Mouse (Mus musculus) gastrocnemius, adult 8-10 months (tissue): ENCODE measurements around the gene Cand1. TPM values are rescaled to one million over a fixed set of nuclear protein-coding genes. Genes with fewer than 3 reads are reported as not detected.

Experiments used
- DNase-seq, 2 experiments: peaks; one replicate each; pipeline ENCODE4 v3.0.0; 2022; ENCODE audit warnings: low spot score in 2 of 2
- total RNA-seq, 4 experiments: library from RNA; stranded (reverse); gene quantifications; 2 replicates each; pipeline ENCODE4 v1.2.4; 2022

The Cand1 gene
- total RNA-seq, 4 experiments from 2014 or later, result 12.9 to 18.1 (median 14.4) TPM

DNA sequence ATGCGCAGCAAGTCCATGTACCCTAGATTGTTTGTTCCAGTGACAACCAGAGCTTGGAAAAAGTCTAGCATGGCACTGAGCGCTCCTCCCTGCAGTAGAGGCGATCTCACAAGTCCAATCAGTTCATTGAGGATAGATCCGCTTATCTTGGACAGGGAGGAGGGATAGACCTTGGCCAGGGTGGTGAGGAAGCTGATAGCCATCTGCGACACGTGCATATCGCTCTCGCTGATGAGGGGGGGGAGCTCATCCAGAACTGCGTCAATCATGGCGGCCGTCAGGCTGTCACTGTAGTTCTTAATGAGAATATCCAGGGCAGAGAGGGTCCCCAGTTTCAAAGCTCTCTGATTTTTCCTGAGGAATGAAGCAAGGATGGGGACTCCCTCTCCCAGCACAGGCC, 28.6 kb downstream of the Cand1 start:
- DNase-seq, result no peak

DNA sequence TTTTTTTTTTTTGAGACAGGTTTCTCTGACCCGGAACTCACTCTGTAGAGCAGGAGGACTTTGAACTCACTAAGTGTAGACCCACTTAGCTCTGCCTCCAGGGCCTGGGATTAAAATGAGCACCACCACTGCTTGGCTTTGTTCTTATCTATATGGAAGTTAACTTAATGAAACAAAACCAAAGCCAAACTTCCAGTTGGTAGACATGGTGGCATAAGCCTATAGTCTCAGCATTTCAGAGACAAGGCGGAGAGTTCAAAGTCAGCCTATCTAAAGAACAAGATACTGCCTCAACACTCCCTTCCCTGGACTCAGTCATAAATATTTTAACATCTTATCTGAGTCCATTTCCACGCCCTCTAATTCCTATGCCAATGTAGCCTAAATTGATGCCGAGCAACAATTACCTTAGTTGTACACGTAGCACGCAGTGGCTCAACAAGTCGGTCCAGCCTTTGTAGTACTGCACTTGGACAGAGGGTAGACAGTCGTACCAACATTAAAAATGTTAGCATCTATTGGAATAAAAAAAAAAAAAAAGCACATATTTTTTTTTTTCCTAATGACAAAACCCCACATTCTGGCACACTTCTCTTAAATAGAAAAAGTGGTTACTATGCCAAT, 33.4 kb downstream of the Cand1 start:
- no peak for DNase-seq

DNA sequence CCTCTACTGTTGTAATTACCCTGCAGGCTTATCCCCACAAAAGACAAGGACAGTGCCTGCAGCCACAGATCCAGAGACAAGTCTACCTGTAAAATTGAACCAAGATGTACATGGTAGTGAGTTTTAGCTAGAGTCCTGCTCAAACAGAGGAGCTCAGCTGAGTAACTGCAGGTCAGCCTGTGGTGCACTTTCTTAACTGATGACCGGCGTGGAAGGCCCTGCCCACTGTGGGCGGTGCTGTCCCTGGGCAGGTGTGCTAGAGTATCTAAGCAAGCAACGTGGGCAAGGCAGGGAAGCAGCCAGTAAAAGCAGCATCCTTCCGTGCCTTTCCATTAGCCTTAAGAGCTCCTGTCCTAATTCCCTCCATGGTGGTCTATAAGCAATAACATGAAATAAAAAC, 34.6 kb downstream of the Cand1 start:
- DNase-seq, result no peak

DNA sequence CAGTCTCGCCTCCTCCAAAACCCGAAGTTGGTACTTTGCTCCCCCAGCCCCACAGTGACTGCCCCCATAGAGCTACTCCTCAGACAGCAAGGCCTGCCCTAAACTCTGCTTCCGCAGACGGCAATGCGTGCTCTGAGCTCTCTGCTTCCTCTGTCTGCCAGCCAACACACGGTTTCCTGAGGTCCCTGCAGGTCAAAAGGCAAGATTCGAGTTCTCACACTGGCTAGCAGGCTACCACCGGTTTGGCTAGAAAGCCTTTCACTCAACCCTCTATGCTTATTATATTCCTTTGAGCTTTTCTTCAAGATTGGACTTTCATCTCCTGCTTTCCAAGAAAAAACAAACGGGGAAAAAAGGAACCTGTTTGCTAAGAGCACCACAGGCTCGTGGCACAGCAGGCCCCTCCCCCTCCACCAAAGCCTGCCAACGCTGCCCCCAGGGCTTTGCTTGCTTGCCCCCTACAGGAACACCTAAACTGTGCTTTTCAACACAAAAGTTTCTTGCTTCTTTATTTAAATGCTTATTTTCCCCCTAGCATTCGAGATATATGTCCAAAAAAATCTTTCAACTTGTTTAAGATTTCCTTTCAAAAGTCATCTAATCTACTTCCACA, 35.4 kb downstream of the Cand1 start:
- DNase-seq, result no peak

DNA sequence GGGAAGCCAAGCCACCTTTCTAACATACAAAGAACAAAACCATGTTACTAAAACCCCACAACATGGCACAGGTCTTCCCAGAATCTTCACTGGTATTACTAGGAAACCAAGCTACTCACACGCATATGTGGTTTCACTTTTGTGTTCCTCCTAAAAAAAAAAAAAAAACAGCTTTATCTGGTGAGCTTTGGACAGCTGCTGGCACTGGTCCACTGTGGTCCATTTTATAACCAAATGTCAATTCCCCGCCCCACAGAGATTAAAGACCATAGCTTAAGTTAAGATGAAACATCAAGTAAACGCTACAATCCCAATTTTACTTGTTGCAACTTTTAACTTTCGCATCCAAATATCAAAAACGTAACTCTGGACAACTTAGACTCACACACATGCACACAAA, 40.0 kb downstream of the Cand1 start:
- DNase-seq, result no peak

DNA sequence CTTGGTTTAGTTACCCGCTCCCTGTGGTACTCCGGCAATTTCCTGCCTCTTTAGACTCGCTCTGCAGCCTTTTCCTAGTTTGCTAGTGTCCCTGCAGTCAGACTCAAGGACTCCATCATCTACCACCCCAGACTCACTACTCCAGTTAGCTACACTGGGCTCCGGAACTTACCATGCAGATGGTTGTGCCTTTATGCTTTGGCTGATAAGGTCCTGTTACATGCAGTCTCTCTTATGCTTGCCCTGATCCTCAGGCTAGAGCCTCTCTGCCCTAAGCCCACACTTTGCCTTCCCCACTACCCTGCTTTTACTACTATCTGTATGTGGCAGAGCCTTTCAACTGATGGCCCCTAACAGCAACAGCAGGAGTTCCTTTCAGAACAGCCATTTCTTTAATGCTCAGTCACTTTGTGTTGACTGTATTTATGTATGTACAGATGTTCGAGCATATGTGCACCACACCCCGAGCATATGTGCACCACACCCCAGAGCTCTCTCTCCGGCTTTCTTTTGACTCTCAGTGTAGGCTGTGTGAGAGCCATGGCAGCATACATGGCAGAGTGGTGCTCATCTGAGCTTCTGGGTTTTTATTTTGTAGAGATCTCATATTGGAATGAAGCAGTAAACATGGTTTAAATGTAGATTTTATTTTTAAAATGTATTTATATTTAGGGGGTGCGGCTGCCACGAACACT, 41.5 kb downstream of the Cand1 start:
- DNase-seq, result no peak

DNA sequence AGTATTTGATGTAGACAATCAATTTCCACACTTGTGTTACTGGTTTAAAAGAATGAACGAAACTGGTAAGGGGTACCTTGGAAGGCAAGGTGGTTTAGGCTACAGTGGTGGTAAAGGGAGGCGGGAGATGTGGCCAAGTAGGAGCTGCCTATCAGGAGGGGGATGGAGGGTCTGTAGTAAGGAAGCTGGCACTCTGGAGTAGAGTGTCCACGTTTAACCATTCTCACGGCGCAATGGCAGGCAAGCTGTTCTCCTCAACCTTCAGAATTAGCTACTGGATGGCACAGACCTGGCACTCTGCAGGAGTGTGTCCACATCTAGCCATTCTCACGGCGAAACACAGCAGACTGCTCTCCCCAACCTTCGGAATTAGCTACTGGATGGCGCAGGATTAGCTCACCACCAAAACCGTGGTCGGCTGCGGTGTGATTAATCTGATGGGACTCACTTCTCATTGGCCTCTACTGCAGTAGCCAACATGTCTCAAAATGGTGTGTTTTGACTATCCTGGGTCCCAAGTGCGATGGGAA, 42.2 kb downstream of the Cand1 start:
- no peak for DNase-seq

DNA sequence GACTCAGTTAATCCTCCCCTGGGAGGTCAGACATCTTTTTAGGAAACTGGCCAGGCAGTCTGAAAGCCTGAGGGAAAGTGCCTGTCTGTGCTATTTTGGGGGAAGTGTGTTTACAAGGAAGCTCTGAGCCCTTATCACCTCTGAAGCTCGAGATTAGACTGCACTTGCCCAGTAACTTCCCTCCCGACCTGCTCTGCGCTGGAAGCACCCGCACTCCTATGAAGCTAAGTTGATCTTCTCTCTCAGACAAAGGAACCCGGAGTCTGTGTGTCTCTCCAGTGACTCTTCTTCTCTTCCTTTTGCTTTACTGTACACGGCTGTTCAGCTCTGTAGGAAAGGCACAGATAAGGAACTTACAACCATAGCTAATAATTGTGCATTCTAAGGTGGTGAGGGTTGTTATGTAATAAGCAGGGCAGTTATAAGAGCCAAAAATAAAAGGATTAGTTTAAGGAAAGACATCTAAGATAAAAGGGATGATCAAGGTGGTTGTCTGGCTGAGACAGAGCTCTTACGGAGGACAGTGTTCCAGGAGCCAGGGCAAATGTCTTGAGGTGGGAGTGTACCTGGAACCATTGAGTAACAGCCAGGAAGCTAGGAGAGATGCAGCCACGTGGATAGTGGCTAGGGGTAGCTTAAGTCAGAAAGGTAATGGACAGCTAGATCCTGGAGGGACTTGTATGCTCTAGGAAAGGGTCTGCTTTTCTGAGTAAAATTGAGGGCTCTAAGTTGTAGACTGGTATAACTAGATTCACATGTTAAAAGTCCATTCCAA, 47.1 kb downstream of the Cand1 start:
- no peak for DNase-seq

DNA sequence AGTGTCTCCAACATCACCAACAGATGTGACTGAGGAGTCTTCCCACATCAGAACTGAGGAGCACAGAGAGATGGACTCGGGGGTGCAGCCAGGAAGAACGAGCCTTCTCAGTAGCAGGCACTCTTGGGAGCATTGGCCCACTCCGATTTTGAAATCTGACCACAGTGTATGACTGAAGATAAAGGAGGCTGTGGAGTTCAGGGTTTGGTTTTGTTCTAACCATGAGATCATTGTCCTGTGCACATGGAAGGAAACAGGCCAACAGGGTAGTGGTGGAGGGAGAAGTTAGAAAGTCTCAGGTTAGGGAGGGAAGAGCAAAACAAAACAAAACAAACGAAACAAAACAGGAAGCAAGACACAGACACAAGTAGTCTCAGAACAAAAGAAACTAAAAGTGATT, 52.1 kb downstream of the Cand1 start:
- no peak for DNase-seq

DNA sequence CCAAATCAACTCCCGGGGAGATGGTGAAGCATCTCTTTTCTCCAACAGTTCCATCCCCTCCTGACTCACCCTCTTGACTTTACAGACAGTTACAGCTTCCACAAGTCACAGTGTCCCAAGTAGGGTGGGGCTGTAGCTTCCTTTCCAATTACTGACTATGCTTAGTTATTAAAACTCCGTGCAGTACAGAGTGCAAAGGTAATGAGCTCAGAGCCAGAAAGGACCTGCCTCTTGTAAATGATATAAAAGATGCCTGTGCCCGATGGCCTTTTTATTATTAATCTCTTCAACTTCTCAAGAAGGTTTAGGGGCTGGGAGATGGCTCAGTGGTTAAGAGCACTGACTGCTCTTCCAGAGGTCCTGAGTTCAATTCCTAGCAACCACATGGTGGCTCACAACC, 70.2 kb downstream of the Cand1 start:
- no peak for DNase-seq

DNA sequence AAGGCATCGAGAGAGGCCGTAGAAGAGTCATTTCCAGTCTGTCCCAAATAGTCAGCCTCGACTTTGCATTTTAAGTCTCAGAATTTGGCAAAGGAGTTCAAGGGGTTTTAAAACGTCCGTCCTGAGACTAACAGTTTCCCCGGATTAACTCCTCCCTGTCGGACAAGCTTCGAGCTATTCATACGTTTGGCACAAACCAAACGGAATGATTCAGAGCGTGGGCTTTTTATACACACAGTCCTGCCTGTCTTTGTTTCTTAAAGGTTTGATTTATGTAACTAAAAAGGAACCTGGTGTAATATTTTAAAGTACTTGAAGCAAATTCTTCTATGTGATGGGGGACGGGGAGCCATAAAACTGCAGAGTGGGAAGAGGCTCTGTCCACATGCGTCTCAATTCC, 70.6 kb downstream of the Cand1 start:
- no peak for DNase-seq

DNA sequence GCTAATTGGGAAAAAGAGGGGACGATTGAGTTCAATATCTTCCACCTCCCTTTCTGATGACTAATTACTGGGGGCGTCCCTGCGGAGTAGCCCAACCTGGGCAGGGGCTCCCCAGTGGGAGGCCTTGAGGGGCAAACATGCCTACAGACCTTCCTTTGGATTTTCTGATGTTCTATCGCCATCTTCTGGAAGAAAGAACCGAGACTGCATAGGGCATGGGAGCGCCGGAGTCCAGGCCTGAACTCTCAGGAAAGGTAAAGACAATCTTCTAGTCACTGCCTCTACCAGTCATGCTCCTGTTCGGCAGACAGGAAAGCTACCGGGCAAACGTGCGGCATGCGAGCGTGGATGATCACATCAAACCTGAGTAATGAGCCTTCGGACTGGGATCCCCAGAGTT, 71.1 kb downstream of the Cand1 start:
- DNase-seq, result no peak

DNA sequence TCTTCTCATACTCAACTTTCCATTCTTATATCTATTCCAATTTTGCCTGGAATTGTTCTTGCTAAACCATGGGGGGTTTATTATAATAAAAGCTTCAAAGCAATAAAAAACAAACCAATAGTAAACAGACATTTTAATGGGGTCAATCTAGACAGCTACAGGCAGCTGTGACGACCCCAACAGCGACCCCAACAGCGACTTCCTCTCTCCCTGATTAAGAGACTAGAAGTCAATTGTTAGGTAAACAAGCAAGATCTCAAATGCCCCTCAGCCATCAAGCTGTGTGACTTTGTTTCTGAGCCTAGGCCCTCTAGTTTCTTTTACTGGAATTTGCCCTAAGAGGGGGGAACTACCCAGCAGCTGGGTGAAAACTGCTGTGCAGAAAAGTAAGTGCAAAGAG, 72.0 kb downstream of the Cand1 start:
- no peak for DNase-seq

DNA sequence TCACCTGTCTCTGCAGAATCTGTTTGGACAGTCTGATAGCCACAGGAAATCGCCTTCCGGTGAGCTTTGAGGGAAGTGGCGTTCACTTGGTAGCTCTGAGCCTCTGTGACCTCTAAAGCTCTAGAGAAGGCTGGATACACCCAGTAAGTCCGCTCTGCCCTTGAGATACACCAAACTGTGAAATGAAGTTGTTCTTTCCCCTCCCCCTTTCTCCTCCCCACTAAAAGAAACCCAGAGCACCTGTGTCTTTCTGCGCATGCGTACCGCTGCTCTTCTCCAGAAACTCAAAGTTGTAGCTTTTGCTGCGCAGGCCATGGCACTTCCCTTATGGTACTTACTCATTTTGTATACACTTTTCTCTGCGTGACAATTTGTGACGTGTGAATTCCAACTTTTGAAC, 74.8 kb downstream of the Cand1 start:
- DNase-seq, result no peak

DNA sequence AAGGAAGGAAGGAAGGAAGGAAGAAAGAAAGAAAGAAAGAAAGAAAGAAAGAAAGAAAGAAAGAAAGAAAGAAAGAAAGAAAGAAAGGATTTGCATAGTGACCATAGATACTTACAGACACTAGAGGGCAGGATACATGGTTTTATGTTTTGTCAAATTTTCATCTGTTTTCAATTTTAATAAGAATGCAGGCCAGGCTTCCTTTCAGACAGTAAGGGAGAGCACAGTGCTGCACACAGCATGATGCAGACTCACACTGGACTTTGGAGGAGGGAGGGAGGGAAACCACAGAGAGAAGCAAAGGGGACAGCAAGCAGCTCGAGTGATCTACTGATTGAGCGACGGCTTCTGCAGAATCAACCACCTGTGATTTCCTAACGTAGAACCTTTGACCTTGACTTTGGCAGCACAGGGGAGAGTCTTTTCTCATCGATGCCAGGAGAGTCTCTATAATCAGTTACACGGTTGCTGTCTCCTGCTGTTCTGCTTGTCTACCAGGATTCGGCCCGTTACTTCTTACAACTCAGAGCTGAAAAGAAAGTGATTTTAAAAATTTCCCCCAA, 78.0 kb downstream of the Cand1 start:
- no peak for DNase-seq

DNA sequence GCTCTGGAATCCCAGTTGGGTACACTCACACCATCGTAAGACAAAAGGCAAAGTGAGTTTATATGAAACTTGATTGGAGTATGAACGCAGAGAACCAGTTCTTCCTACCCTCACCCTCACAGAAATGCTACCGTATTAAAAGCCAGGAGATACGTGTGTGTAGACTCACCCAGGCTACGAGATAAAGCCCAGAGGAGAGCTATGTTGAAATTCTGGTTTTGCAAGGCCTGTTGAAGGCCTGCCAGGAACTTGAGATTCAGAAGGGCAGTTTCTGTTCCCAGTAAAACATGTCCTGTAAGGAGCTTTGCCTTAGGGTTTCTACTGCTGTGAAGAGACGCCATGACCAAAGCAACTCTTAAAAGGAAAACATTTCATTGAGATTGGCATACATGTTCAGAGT, 79.7 kb downstream of the Cand1 start:
- no peak for DNase-seq

DNA sequence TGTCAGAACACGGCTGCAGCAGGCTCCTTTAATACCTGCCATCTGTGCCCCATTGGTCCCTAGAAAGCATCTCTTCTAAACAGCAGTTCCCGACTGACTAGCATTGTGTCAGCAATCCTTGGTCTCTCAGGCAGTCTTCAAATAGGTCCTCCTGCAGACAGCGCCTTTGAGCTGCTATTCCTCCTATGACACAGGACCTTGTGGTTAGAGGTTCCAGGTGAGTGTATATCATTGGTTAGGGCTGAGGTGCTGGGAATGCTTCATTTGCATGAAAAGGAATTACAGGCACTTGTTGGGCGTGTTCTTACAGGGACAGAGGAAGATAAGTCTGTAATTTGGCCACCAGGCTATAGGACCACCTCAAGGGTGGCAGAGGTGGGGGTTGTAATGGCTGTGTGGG, 90.6 kb downstream of the Cand1 start:
- DNase-seq, result no peak

Other genes starting within 250 kb of the Cand1 start
- gene Grip1, start 213.8 kb upstream of the Cand1 start, total RNA-seq, result not detected